Mouse (Mus musculus) colon, adult 2 months (tissue): ENCODE measurements around the gene Otub2. TPM values are rescaled to one million over a fixed set of nuclear protein-coding genes. Genes with fewer than 3 reads are reported as not detected.

ENCODE experiments used
- polyA plus RNA-seq: library from polyadenylated mRNA; depleted of rRNA; stranded (reverse); fragments of >200 nt; gene quantifications from 2 replicates; pipeline ENCODE4 v1.2.3, GENCODE M21; 2012; rRNA removed

Otub2 gene
- 1.7 and 2.0 TPM in 2 replicates for polyA plus RNA-seq

DNA sequence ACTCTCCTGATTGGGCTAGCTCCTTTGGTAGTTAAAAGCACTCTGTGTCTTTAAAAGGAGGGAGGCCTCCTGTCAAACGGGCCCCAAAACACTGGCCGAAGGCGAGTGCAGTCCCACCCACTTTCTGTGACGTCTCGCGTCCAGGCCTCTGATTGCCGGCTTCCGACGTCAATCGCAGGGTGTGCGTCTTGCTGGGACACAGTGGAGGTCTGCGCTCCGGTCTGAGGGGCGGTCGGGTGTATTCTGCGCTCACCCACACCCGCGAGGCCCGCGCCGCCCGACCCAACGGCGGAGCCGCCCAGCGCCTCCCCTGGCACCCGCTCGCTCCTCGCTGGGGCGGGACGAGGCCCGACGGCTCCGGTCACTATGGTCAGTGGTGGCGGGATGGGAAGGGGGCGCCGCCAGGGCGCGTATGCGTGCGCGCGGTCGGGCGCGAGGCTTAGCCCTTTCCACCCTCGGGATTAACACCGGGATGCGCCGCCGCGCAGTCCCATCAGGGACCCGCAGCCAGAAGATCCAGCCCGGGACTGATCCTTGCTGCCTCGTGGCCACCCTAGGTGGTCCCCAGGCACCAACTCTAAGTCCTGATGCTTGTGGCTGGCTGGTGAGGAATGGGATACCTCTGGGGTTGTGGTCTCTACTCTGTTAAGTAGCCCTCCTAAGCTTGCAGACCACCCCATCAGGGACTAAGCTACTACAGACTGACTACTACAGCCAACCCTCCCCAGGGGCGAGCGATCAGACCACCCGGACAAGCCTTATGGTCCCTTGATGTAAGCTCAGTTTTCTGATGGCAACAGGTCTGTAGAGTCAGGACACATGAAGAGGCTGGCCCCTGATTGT lies at the start of gene Otub2:
TSS of gene Otub2 (plus strand) at position 178 of the 843 bp plus-strand sequence.

DNA sequence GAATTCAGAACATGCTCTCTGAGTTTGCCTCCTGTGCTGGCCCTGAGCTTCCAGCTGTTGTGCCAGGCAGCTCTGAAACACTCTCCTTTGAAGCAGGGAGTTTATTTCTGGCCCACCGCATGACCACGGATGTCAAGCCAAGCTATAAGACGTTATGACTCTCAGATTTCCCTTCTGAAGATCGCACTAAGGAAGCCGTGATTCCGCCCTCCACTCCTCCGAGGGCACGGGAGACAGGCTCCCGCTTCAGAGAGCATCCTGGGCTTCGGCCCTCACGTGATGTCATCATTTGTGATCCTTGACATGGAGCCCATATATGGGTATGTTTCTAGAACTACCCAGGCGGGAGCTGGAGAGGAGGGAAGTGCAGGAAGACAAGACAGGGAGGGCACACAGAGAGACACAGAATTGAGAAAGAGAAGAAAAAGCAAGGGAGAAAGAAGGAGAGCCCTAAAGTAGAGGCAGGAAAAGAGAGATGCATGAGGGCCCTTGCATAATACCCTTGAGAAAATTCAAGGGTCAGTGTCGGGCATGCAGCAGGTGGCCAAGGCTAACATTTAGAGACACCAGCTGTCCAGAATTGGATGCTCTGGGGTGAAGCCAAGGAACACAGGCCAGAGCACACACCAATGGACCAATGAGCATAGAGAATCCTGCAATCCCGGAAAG lies 32.6 kb upstream of the Otub2 start, which contains the start of gene Asb2:
TSS of gene Asb2 (minus strand) at position 256 of the 669 bp plus-strand sequence.

DNA sequence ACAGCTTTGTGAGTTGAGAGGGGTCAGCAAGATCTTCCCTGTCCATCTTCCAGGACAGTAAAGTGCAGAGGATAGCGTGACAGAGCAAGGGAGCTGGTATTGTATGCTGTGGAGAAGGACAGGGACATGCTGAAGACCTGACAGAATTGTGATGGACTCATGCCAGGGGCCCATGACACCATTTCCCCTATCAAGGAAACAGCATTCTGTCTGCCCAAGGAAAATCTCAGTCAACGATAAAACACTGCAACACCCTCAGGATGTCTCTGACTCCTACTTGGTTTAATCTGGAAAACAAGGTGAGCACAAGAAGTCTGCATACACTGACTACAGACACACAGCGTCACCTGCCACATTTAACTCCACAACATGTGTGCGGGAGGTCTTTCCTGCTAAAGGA lies 19.2 kb downstream of the Otub2 start, which contains the start of gene 9330161L09Rik:
TSS of gene 9330161L09Rik (minus strand) at position 101 of the 400 bp plus-strand sequence.

DNA sequence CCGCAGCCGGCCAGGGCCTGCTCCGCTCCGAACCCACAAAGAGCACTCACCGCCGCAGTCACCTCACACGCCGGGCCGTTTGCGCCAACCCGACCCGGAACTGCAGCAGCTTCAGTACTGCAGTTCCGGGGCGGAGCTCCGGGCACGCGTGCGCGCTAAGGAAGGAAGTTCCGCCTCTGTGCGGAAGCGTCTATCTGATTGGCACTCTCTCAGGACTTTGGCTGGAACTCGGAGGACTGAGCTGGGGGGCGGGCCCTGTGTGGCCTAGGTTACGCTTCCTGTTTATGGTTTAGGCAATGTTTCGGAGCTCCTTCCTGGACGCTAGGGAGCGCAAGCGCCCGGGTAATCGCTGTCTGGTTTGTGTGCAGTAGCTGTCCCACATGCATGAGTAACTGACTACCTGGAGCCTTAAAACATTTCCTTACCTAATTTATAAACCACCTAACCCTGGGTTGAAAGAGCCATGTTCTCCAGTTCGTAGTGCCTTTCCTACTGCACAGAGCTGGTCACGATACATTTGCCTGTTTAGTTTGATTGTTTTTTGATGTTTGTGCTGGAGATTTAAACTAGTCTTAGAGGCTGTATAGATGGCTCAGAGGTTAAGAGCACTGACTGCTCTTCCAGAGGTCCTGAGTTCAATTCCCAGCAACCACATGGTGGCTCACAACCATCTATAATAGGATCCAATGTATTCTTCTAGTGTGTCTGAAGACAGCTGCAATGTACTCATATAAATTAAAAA lies 37.4 kb downstream of the Otub2 start, which contains the start of gene Ddx24:
TSS of gene Ddx24 (minus strand) at position 102 of the 742 bp plus-strand sequence.

DNA sequence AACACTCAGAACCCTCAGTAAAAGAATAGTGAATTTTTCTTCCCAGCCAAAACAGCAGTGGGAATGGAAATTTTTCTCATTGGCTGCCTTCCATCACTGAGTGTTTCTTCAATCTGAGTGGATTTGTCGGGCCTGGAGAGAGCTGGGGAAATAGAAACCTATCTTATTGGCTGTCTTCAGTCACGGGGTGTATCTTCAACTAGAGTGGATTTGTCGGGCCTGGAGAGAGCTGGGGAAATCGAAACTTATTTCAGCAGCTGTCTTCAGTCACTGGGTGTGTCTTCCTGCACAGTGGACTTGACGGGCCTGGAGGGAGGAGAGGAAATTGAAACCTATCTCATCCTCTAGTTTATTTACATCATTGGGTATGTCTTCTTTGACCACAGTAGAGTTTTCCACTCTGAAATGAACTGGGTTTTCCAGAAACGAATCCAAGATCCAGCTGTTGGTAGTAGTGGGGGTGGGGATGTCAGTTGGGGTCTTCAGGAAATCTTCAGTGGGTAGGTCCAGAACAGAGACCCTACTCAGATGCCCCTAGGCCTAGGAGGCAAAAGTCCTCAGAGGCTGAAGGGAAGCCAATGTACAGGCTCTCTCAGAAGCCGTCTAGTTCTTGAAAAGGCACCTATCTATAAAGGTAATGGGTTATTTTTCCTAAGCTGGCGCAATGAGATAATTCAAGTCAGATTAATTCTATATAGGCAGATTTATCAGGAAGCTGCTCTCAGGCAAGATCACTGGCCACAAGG lies 45.7 kb downstream of the Otub2 start, which contains the start of gene Ifi27:
TSS of gene Ifi27 (plus strand) at position 226 of the 746 bp plus-strand sequence.

DNA sequence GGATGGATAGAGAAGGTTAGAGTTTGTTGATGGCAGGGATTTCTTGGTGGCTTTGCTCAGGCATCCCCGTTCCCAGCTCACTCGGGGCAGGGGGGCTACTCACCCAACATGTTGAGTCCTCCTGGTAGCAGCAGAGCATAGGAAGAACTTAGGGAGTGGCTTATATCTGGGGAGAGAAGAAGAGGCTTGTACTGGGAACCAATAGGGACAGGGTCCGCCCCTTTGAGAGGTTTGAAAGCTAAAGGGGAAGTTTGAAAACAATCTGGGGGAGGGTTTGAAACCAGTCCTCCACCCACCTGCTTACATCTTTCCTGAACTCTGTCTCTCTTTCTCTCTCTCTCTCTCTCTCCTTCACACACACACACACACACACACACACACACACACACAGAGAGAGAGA lies 55.0 kb downstream of the Otub2 start, which contains the start of gene Ifi27l2a:
TSS of gene Ifi27l2a (minus strand) at position 157 of the 400 bp plus-strand sequence.

Other genes with a start within 250 kb of the Otub2 start
- gene Prima1, start 146.5 kb upstream of the Otub2 start, polyA plus RNA-seq, result 4.4 and 4.5 TPM in 2 replicates
- gene Fam181a, start 77.7 kb upstream of the Otub2 start, polyA plus RNA-seq, result not detected in 2 replicates
- 72.2 and 87.2 TPM in 2 replicates for gene Asb2, start 32.7 kb upstream of the Otub2 start, polyA plus RNA-seq
- 0.38 and 0.50 TPM in 2 replicates for gene 9330161L09Rik, start 19.1 kb downstream of the Otub2 start, polyA plus RNA-seq
- 19.9 and 27.8 TPM in 2 replicates for gene Ddx24, start 37.1 kb downstream of the Otub2 start, polyA plus RNA-seq
- 150 and 212 TPM in 2 replicates for gene Ifi27, start 45.5 kb downstream of the Otub2 start, polyA plus RNA-seq
- 288 and 311 TPM in 2 replicates for gene Ifi27l2a, start 55.0 kb downstream of the Otub2 start, polyA plus RNA-seq
- gene Ifi27l2b, start 68.5 kb downstream of the Otub2 start, polyA plus RNA-seq, result 123 and 151 TPM in 2 replicates
- gene Ppp4r4, start 143.6 kb downstream of the Otub2 start, polyA plus RNA-seq, result 0.09 and 0.19 TPM in 2 replicates
- gene Serpina10, start 242.8 kb downstream of the Otub2 start, polyA plus RNA-seq, result 0.07 and 0.13 TPM in 2 replicates